Mouse (Mus musculus) ES-Bruce4 (cell line): ENCODE measurements around the gene Msi2. TPM values are rescaled to one million over a fixed set of nuclear protein-coding genes. Genes with fewer than 3 reads are reported as not detected.

Experiments used
- H3K27ac ChIP-seq: 2 replicates; pipeline ENCODE4 v1.5.1; 2012; ENCODE audit warnings: low read length, inconsistent platforms; ENCODE audit not compliant: insufficient read depth
- H3K27me3 ChIP-seq: 2 replicates; pipeline ENCODE4 v1.6.1; 2012; ENCODE audit warnings: mild to moderate bottlenecking, low read length, inconsistent platforms; ENCODE audit not compliant: control insufficient read depth, poor library complexity, insufficient read depth, severe bottlenecking
- H3K36me3 ChIP-seq: 2 replicates; pipeline ENCODE4 v1.6.1; 2012; ENCODE audit warnings: inconsistent platforms, mild to moderate bottlenecking, low read length, moderate library complexity; ENCODE audit not compliant: control insufficient read depth, poor library complexity, insufficient read depth, severe bottlenecking
- H3K4me1 ChIP-seq: one replicate; pipeline ENCODE4 v1.8.1; 2011; ENCODE audit warnings: low read length; ENCODE audit not compliant: control insufficient read depth, insufficient read depth
- H3K4me3 ChIP-seq: 2 replicates; pipeline ENCODE4 v1.5.1; 2011; ENCODE audit warnings: low read depth, mild to moderate bottlenecking, low read length
- H3K9ac ChIP-seq: 2 replicates; pipeline ENCODE4 v1.6.1; 2012; ENCODE audit warnings: low read depth, mild to moderate bottlenecking, inconsistent platforms; ENCODE audit not compliant: poor library complexity, severe bottlenecking
- H3K9me3 ChIP-seq: replicated peaks from 2 replicates; pipeline ENCODE4 v1.6.1; 2012; ENCODE audit warnings: mild to moderate bottlenecking, low read length, inconsistent platforms; ENCODE audit not compliant: control insufficient read depth, poor library complexity, insufficient read depth, severe bottlenecking
- CTCF ChIP-seq: IDR thresholded peaks from one replicate; pipeline ENCODE4 v1.8.1; 2011; ENCODE audit warnings: low read depth, low read length
- EP300 ChIP-seq: IDR thresholded peaks from 2 replicates; pipeline ENCODE4 v1.6.1; 2011; ENCODE audit warnings: low read depth, low read length; ENCODE audit not compliant: insufficient read depth
- POLR2A ChIP-seq: IDR thresholded peaks from one replicate; pipeline ENCODE4 v1.8.1; 2011; ENCODE audit warnings: low read length; ENCODE audit not compliant: insufficient read depth
- polyA plus RNA-seq: library from polyadenylated mRNA; stranded (reverse); fragments of >200 nt; gene quantifications from 2 replicates; pipeline ENCODE4 v1.2.4, GENCODE M21; 2011; ENCODE audit warnings: low read depth; ENCODE audit not compliant: missing spikeins, insufficient read depth, insufficient read length

Msi2 gene
- polyA plus RNA-seq, 1 experiment: 110 TPM

DNA sequence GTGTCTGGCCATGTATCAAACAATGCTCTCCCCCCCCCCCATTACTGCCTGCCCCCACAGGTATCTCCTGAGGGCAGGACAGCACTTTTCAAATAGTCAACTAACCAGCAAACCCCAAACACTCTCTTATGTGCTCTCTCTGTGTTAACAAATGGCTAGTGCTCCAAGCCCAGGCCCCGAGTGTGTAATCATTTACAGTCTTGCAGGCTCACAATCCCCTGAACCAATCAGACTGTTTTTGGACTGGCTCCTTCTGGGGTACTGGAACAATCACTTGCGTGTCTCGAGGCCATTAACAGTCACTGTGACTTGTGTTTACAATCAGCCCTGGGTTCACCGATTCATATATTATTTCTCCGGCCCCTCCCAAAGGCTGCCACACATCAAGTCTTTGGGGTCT is 423.0 kb downstream of the Msi2 start:
- no peaks in the 10 kb centered on the region for H3K9me3 ChIP-seq
- TF ChIP-seq CTCF (no peak), EP300 (no peak)
- no peak overlapping the region for H3K27ac ChIP-seq
- H3K4me1 ChIP-seq: no peaks in the 10 kb centered on the region
- H3K27me3 ChIP-seq: no peaks in the 10 kb centered on the region
- H3K9ac ChIP-seq: no peak overlapping the region
- H3K4me3 ChIP-seq: no peak overlapping the region
- no peaks in the 10 kb centered on the region for H3K36me3 ChIP-seq

DNA sequence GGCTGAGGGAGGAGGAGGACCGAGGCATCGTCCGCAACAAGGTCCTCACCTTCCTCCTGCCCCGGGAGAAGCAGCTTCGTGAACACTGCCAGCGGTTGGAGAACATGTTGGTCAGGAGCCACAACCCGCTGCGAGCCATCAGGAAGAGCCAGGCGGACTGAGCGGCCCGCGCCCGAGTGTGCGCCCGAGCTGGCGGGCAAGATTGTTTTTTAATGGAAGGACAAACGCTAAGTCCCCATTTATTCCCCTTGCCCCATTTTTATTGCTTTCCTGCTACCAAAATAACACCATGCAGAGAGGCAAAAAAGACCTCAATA is 424.0 kb downstream of the Msi2 start:
- no peaks in the 10 kb centered on the region for H3K36me3 ChIP-seq
- no peak overlapping the region for H3K27ac ChIP-seq
- H3K4me3 ChIP-seq: peak overlapping the region; percentile 42
- TF ChIP-seq EP300 (no peak), CTCF (no peak), POLR2A (no peak)
- no peaks in the 10 kb centered on the region for H3K27me3 ChIP-seq
- peak overlapping the region; percentile 3 for H3K9ac ChIP-seq
- no peaks in the 10 kb centered on the region for H3K4me1 ChIP-seq
- H3K9me3 ChIP-seq: no peaks in the 10 kb centered on the region

DNA sequence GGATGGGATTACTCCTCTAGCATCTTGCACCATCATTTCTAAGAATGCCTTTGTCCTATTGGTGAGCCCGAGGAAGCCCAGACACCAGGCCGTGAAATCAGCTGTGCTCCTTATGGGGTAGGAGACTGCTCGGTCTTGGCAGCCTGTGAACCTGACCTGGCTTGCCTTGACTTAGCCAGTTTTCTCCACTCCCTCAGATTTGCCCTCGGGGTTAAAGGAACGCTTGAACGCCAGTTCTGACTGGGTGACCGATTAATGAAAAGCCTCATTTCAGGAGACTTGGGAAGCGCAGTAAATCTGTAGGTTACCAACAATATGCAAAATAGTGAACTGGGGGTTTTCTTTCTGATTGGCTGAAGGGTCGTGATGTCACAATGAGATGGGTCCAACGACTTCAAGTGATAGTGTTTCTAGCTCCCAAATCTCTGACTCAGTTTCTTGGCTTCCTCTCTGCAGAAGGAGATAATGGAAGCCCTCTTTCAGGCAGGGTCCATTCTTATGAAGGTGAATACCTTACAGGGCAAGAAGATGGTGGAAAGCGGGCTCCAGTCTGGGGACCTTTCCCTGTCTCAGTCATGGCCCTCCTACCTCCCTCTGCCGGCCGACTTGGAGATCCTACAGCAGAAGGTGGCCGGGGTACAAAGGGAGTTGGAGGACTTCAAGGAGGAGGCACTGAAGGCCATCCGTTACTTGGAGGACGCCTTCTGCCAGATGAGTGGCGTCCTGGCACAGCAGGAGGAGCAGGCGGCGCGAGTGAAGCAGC is 424.5 kb downstream of the Msi2 start, which contains the start of gene Ccdc182:
TSS of gene Ccdc182 (plus strand) at position 428 of the 763 bp plus-strand sequence.
- no peaks in the 10 kb centered on the region for H3K4me1 ChIP-seq
- H3K9ac ChIP-seq: peak within 1 kb of the TSS; percentile 3
- H3K9me3 ChIP-seq: no peaks in the 10 kb centered on the region
- H3K27me3 ChIP-seq: no peaks in the 10 kb centered on the region
- no peak within 1 kb of the TSS for H3K27ac ChIP-seq
- TF ChIP-seq POLR2A: no peak
- peak; percentile 26 for TF ChIP-seq CTCF
- H3K36me3 ChIP-seq: no peaks in the 10 kb centered on the region
- H3K4me3 ChIP-seq: peak within 1 kb of the TSS; percentile 42

DNA sequence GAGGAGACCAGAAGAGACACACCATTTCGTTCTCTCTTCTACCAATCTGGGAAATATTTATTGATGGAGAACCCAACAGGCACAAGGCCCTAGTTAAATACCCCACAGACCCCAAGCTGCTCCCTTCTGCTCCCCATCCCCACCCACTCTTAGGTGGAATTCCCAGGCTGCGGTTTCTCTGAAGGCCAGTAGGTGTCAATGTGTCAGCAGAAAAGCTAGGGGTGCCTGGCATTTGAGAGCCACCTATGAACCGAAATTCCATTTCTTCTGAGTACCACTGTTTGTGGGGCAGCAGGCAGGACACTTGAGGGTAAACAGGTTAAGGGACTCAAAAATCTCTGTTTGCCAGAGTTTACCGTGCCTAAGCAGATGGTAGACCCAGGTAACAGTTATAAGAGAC is 426.6 kb downstream of the Msi2 start:
- Histone ChIP-seq H3K36me3 (no peaks in the 10 kb centered on the region), H3K27me3 (no peaks in the 10 kb centered on the region), H3K27ac (no peak overlapping the region), H3K4me1 (no peaks in the 10 kb centered on the region), H3K9ac (no peak overlapping the region), H3K9me3 (no peaks in the 10 kb centered on the region), H3K4me3 (no peak overlapping the region)
- TF ChIP-seq EP300: no peak
- peak; percentile 65 for TF ChIP-seq CTCF

DNA sequence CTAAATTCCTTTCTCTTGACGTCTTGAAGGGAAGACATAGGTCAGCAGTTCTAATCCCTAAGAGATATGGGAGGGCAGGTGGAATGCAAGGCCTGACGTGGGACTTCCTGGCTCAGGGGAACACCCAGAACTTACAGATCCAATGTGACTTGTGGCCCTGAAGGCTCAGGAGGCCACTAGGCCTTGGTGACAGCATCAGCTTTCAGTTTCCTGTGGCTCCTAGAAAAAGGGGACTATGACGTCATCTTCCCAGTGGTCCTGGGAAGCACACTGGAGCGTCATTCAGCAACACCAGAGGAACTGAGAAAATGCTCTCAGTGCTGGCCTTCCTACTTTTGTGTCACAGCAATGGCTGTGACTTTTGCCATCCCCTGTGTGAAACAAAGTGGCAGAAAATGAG is 427.1 kb downstream of the Msi2 start:
- no peaks in the 10 kb centered on the region for H3K27me3 ChIP-seq
- no peaks in the 10 kb centered on the region for H3K36me3 ChIP-seq
- no peaks in the 10 kb centered on the region for H3K4me1 ChIP-seq
- no peaks in the 10 kb centered on the region for H3K9me3 ChIP-seq
- no peak overlapping the region for H3K4me3 ChIP-seq
- no peak overlapping the region for H3K27ac ChIP-seq
- no peak overlapping the region for H3K9ac ChIP-seq
- TF ChIP-seq CTCF: no peak
- no peak for TF ChIP-seq EP300
- no peak for TF ChIP-seq POLR2A

Other genes starting within 250 kb of the Msi2 start
- 48.2 and 51.4 TPM in 2 replicates for gene Akap1, start 146.1 kb upstream of the Msi2 start, polyA plus RNA-seq
- gene Scpep1, start 237.0 kb upstream of the Msi2 start, polyA plus RNA-seq: 186 and 188 TPM in 2 replicates
- 12.6 and 13.8 TPM in 2 replicates for gene Elobl, start 248.4 kb upstream of the Msi2 start, polyA plus RNA-seq